Mouse (Mus musculus): ENCODE data around the gene Tssk1.

The Tssk1 gene

GRCm38 (mm10) chr16:17911052-17911595, 17.1 kb downstream of the Tssk1 start, which contains the start of gene Ess2:
Ess2 (minus strand) TSS chr16:17911348.
- peak; percentile 98 for DNase-seq

DNA sequence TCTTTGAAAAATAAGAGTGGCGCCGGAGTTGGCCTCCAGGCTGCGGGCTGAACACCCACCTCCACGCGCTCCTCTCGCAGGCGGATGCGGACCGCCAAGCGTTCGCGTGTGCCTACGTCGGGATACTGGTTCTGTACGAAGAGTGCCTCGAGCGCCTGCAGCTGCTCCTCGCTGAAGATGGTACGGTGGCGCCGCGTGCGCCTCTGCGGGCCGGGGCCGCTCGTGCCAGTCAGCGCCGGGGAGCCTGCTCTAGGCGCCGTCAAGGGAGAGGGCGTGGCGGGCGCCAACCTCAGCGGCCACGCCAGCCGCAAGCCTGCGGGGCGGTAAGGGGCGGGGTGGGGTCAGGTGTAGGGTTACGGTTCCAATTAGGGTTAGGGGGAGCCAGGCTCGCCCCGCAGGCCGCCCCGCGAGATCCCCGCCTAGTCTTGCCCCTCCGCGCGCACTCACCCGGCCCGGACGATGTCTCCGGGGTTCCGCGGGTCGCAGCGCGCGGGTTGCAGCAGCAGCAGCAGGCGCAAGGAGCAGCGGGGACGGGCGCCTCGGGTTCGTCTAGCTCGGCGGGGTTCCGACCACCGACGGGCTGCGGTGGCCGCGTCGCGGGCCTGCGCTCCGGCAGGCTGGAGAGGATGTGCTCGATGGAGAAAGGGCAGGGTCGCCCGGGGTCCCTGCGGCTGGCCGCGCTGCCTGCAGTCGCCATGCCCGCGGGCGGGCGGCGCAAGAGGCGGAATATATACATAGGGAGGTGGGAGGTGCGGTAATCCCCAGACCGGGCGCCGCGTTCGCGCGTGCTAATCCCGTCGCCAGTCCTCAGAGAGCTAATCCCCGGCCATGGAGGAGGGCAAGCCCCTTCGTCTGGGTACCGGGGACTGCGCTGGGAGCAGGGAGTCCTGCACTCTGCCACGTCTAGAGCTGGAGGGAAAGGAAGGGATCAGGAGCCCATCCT, 20.6 kb downstream of the Tssk1 start, which contains the start of gene Gsc2:
Gene Gsc2, minus strand, starts transcription at position 753 of the 943 bp plus-strand sequence.
- DNase-seq = peak; percentile 49

GRCm38 (mm10) chr16:17920586-17920985, 26.6 kb downstream of the Tssk1 start:
- DNase-seq = peak; percentile 51

- peak; percentile 99 for DNase-seq
These were observed 27.5 kb downstream of the Tssk1 start for GRCm38 (mm10) chr16:17921325-17922162.

DNA sequence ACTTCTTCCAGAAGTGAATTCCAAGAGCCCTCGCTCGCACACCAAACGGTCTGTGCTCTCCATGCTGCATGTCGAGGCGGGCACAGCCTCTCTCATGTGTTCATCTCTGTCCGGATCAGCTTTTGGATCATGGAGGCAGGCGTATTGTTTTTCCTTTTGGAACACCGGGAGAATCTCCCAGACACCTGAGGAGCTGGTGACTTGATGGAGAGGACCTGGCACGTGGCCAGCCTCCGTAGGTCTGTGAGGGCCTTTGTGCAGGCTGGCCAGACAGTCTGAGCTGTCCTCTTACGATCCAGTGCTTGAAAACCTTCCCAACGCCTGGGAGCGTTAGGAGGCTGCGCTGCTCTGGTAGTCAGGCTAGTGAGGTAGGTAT, 28.1 kb downstream of the Tssk1 start:
- DNase-seq = no peak

DNA sequence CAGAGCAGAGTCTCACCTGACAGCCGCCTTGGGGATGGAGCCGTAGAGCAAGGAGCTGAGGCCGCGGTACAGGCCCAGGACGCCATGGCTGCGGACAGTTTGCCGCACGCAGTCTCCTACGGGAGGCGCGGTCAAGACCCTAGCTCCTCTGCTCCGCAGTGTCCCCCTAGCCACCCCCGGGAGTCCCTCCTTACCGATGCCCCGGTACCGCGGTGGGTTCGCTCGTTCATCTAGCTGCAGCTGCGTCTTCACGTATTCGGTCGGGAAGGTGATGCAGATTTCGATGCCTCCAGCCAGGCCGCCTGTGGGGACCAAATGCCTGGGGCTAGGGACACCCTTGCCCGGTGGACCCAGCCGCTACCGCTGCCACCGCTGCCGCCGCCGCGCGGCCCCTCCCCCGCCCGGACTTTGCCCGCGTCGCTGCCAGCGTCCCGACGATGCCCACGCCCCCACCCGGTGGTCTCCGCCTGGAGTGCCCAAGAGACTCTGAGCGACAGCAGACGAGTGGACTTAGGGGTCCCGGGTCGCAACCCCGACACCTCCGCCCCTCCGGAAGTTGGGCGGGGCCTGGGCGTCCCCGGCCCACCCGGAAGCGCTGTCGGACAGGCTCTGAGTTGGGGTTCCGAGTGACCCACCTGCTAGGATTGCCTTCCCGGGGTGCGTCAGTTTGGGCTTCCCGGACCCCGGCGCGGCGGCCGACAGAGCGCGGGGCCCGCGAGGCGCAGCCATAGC, 33.5 kb downstream of the Tssk1 start:
- peak; percentile 74 for DNase-seq

DNA sequence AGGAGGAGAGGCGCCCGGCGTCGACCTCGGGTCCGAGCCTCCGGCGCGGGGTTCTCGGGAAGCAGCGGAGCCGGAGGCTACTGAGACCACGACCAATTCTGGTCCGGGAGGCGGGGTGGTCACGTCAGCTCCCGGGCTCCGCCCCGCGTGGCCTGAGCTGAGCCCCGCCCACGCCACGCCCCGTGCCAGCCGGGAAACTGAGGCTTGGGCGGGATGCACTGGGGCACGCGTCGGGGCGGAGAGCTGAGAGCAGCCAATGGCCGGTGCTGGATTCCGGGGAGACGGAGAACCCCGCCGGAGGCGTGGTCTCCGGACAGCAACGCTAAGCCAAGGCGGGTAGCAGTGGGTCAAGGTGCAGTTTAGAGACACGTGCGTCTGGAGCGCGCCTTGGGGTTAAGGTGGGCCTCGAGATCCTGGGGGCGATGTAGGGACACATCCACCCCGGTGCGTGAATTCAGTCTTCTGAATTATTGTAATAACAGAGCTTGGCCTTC, 34.1 kb downstream of the Tssk1 start, which contains the start of gene Slc25a1:
Gene Slc25a1, minus strand, starts transcription at position 133 of the 494 bp plus-strand sequence.
- DNase-seq = peak; percentile 91

DNA sequence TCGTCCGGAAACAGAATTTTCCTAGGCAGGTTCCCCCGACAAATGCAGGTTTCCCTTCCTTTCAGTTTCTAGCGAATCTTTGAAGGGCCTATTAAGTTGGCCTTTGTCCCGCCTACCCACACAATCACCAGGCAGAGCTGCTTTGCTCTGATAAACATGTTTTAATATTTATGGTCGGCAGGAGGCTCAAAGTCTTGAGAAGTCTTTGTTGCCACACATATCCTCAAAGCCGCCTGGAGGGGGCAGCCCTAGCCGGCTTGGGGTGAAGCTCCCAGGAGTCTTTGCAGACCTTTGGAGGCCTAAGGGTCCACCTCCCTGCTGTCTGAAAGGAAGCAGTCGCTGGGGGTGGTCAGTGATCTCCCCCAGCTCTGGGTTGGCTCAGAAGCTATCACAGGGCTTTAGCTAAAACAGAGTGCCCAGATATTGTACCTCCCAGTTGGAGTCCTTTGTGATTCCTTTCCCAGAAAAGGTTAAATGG, 34.6 kb downstream of the Tssk1 start:
- peak; percentile 88 for DNase-seq

GRCm38 (mm10) chr16:17929211-17929610, 35.2 kb downstream of the Tssk1 start:
- DNase-seq = no peak

DNA sequence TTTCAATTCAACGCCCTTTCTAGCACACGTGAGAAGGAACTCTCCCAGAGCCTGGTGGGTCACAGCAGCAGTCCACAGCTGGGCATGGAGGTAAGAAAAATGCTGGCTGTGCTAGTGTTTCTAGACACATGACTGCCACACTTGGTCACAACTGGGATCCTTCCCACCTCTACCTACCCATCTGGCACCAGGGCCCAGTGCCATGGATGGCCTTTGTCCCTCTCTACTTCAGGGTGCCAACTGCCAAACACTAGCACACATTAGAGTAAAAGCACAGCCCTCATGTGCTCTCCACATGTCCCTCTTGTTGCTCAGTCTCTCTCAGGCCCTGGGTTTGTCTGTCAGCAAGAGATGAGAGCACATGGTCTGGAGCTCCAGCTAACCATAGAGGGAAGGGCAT, 35.6 kb downstream of the Tssk1 start:
- DNase-seq = no peak

- DNase-seq = no peak
These were observed 38.0 kb downstream of the Tssk1 start for GRCm38 (mm10) chr16:17931906-17932460.

DNA sequence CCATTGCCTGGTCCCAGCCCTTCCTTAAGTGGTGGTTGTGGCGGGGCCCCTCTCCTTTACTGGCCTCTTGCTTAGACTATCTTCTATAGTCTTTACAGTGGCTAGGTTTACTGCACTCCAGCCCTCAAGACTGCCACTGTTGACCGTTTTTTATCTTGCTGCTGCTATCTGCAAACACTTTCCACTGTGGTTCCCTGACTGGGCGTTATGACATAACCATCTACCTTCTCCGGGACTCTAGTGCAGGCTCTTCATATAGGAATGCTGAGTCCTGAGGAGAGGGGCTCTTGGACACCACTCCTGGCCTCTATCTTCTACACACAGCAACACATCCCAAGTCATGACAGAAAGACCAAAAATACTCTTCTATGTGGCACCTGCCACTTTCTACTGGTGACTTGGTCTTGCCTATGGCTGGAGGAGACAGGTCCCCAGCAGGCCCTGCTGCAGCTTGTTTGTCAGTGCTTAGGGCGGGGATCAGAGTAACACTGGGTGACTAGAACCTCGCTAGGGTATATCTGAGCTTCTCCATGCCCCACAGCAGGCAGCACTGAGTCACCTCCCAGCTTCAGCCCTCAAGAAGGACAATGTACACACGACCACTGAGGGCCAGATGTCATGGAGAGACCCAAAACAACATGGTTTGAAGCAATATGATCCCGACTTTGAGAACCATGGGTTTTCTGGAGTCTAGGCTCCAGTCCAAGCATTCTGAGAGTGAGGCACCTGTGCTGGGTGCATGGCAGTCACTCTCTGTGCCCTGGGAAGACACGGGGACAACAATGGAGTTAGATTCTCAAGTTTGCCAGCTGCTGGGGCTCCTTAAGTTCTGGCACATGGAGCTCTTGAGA, 39.8 kb downstream of the Tssk1 start:
- no peak for DNase-seq

DNA sequence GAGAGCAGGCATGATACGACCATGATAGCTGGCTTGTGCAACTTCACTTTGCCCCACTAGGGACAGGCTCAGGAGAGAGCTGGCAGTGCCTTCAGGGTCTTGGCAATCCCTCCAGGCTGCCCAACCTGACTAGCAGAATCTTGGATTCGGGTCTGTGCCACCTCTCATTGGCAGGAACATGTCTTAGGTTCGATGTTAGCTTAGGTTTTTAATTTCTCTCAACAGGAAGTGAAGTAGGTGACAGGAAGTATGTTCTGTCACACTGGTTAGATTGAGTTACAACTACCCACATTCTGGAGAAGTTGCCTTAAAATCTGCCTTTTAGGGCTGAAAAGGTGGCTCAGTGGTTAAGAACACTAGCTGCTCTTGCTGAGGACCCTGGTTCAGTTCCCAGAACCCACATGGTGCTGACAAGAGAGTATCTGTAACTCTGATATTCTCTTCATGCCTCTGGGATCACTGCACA, 40.5 kb downstream of the Tssk1 start:
- no peak for DNase-seq

DNA sequence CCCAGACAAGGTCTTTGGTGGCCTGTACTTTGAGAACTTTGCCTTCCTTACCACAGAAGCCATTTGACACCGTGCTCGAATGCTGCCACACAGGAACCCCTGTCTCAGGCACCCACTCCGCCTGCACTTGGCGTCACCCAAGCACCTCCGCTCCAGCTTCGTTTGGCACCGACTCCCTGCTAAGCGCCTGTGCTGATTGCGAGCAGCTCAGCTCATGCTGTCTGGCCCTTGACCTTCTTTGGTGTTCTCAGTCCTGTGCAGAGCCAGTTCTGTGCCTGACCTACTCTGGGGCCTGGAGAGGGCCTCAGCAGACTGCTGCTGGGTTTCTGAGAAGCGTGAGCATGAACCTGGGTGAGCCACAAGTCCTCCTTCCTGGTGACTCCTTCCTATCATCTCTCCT, 42.8 kb downstream of the Tssk1 start:
- no peak for DNase-seq

GRCm38 (mm10) chr16:17938187-17938586, 44.2 kb downstream of the Tssk1 start:
- no peak for DNase-seq

GRCm38 (mm10) chr16:17938821-17939220, 44.8 kb downstream of the Tssk1 start:
- peak; percentile 79 for DNase-seq

DNA sequence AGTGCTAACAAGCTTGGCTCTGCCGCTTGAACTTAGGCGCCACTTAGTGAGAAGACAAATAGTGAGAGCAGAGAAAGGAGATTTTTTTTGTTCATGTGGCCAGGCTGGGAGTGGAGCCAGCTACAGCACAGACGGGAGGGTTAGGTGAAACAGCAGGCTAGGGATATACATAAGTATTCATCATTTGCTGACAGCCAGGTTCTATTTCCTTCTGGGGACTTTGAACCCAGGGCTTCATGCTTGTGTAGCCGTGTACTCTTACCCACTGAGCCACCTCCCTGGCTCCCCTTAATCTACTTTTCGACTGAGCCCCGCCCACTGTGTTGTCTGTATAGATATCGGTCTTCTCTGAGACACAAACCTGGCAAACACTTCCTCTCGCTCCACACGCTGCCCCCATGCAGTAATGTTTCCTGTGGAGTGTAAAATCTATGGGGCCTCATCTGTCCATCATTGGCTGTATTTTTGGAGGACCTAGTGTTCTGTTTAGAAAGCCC, 45.3 kb downstream of the Tssk1 start:
- no peak for DNase-seq

DNA sequence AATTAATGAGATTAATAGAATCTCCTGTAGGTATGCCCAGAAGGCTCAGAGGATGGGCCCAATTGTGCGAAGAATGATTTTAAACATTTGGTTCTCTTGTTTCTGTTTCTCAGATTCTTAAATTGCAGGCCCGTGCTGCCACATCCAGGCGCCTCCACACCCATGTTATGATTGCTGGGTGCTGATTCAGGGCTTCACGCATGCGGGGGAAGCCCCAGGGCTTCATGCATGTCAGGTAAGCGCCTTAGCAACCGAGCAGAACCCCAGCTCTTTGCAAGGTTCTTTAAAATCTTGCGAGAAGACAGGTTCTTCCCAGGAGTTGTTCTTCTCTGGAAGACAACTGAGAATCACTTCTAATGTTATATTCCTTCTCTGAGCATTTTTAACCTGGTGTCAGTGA, 49.4 kb downstream of the Tssk1 start:
- no peak for DNase-seq

GRCm38 (mm10) chr16:17945081-17945831, 51.2 kb downstream of the Tssk1 start:
- DNase-seq = no peak
